Mouse (Mus musculus): ENCODE data around the gene Akr1c21.

DNA sequence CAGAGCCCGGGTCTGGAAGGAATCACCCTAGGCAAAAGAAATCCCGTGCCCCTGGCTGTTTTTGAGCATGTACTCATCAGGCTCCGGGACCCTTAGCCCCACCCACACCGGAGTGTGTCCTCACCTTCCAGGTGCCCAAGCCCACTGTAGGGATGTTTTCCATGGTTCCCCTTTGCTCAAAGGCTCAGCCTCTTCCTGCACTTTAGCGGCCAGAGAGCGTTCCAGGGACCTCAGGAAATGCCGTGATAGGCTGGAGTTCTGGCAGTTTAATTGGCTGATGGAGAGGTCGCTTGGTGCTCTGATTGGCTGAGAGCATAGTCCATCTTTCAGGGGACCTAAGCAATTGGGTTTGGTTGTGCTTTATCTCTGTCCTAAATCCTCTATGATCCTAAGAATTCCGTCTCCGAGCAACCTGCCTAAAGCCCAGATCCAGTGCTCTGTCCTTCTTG, 35.1 kb downstream of the Akr1c21 start, which contains the start of gene Akr1e1:
- TF ChIP-seq POLR2A (IDR thresholded peaks at IDR 0.05; ENCODE audit: extremely low read depth, insufficient read depth, low read length) (peak; percentile 66; the same call in 1 of the 2 replicates), CTCF (IDR thresholded peaks at IDR 0.05; ENCODE audit: low read depth, low read length) (no peak)

All from liver, adult 2 months (tissue).